Mouse (Mus musculus): Measurements from ENCODE around the gene Wbp11. TPM values are rescaled to one million over a fixed set of nuclear protein-coding genes. Genes with fewer than 3 reads are reported as not detected.

The Wbp11 gene
- polyA plus RNA-seq, 1 experiment from 2014 or later, result 107 TPM

DNA sequence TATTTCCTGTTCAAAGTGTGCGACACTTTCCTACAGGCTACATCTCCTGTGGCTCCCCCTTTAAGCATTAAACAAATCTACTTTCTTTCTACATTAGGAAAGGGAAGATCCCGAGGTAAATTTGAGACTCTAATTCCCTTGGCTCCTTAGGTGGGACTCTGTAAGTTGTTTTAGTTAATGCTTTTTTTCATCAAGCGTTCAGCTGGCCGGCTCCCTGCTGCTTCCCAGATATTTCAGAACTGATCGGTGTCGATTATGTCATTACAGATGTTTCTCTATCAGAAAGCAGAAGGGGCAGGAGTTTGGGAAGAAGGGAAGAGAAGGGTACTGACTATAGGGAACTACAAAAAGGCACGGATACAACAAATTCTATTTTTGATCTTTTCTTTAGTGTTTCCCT, 917 bp downstream of the Wbp11 start:
- ATAC-seq (ENCODE audit: low read depth), result no peak
- H3K4me2 ChIP-seq (ENCODE audit: low read depth, low read length), result peak overlapping the region; percentile 81
- peak overlapping the region; percentile 70 for H3K27ac ChIP-seq (ENCODE audit: low read length)
- H3K4me1 ChIP-seq (replicated peaks; ENCODE audit: control insufficient read depth, insufficient read depth, low read length), result peaks cover 5% of the 10 kb centered on the region; the same call in 1 of the 2 replicates
- H3K9me3 ChIP-seq (ENCODE audit: control insufficient read depth, low read length), result no peaks in the 10 kb centered on the region
- peak overlapping the region; percentile 100 for H3K9ac ChIP-seq (ENCODE audit: low read length)
- peak overlapping the region; percentile 100 for H3K4me3 ChIP-seq (ENCODE audit: low read length)
- WGBS, result 11% methylated on average over 7 of the region's 7 CpGs
- no peaks in the 10 kb centered on the region for H3K27me3 ChIP-seq (ENCODE audit: control insufficient read depth, insufficient read depth, low read depth, low read length)
- H3K36me3 ChIP-seq (ENCODE audit: control insufficient read depth, insufficient read depth, low read length), result peaks cover 20% of the 10 kb centered on the region

GRCm38 (mm10) chr6:136824987-136825386, 3.0 kb downstream of the Wbp11 start:
- H3K9me3 ChIP-seq (ENCODE audit: control insufficient read depth, low read length), result no peaks in the 10 kb centered on the region
- peaks cover 41% of the 10 kb centered on the region for H3K36me3 ChIP-seq (ENCODE audit: control insufficient read depth, insufficient read depth, low read length)
- no peaks in the 10 kb centered on the region for H3K27me3 ChIP-seq (ENCODE audit: control insufficient read depth, insufficient read depth, low read depth, low read length)
- H3K4me3 ChIP-seq (ENCODE audit: low read length), result no peak overlapping the region
- no peak for ATAC-seq (ENCODE audit: low read depth)
- WGBS, result 90% methylated on average over 8 of the region's 8 CpGs
- no peak overlapping the region for H3K27ac ChIP-seq (ENCODE audit: low read length)
- peaks cover 5% of the 10 kb centered on the region; the same call in 1 of the 2 replicates for H3K4me1 ChIP-seq (replicated peaks; ENCODE audit: control insufficient read depth, insufficient read depth, low read length)
- H3K4me2 ChIP-seq (ENCODE audit: low read depth, low read length), result no peak overlapping the region
- H3K9ac ChIP-seq (ENCODE audit: low read length), result no peak overlapping the region

GRCm38 (mm10) chr6:136821086-136821485, 6.9 kb downstream of the Wbp11 start:
- H3K9me3 ChIP-seq (ENCODE audit: control insufficient read depth, low read length), result no peaks in the 10 kb centered on the region
- no peak for ATAC-seq (ENCODE audit: low read depth)
- H3K4me2 ChIP-seq (ENCODE audit: low read depth, low read length), result no peak overlapping the region
- 93% methylated on average over 15 of the region's 18 CpGs for WGBS
- peaks cover 72% of the 10 kb centered on the region for H3K36me3 ChIP-seq (ENCODE audit: control insufficient read depth, insufficient read depth, low read length)
- H3K27me3 ChIP-seq (ENCODE audit: control insufficient read depth, insufficient read depth, low read depth, low read length), result no peaks in the 10 kb centered on the region
- no peak overlapping the region for H3K9ac ChIP-seq (ENCODE audit: low read length)
- no peak overlapping the region for H3K4me3 ChIP-seq (ENCODE audit: low read length)
- no peaks in the 10 kb centered on the region for H3K4me1 ChIP-seq (replicated peaks; ENCODE audit: control insufficient read depth, insufficient read depth, low read length)
- H3K27ac ChIP-seq (ENCODE audit: low read length), result no peak overlapping the region

- Histone ChIP-seq H3K27ac (ENCODE audit: low read length) (no peak overlapping the region), H3K9ac (ENCODE audit: low read length) (no peak overlapping the region), H3K27me3 (ENCODE audit: control insufficient read depth, insufficient read depth, low read depth, low read length) (no peaks in the 10 kb centered on the region), H3K4me2 (ENCODE audit: low read depth, low read length) (no peak overlapping the region), H3K4me1 (replicated peaks; ENCODE audit: control insufficient read depth, insufficient read depth, low read length) (no peaks in the 10 kb centered on the region), H3K4me3 (ENCODE audit: low read length) (no peak overlapping the region), H3K9me3 (ENCODE audit: control insufficient read depth, low read length) (no peaks in the 10 kb centered on the region), H3K36me3 (ENCODE audit: control insufficient read depth, insufficient read depth, low read length) (peaks cover 78% of the 10 kb centered on the region)
- 93% methylated on average over 21 of the region's 21 CpGs for WGBS
- no peak for ATAC-seq (ENCODE audit: low read depth)
Measured at GRCm38 (mm10) chr6:136820381-136820780, 7.7 kb downstream of the Wbp11 start.

GRCm38 (mm10) chr6:136817549-136817948, 10.5 kb downstream of the Wbp11 start:
- ATAC-seq (ENCODE audit: low read depth), result no peak
- Histone ChIP-seq H3K4me2 (ENCODE audit: low read depth, low read length) (no peak overlapping the region), H3K9ac (ENCODE audit: low read length) (no peak overlapping the region), H3K4me1 (replicated peaks; ENCODE audit: control insufficient read depth, insufficient read depth, low read length) (no peaks in the 10 kb centered on the region), H3K27ac (ENCODE audit: low read length) (no peak overlapping the region), H3K36me3 (ENCODE audit: control insufficient read depth, insufficient read depth, low read length) (peaks cover 81% of the 10 kb centered on the region), H3K4me3 (ENCODE audit: low read length) (no peak overlapping the region), H3K27me3 (ENCODE audit: control insufficient read depth, insufficient read depth, low read depth, low read length) (no peaks in the 10 kb centered on the region), H3K9me3 (ENCODE audit: control insufficient read depth, low read length) (no peaks in the 10 kb centered on the region)
- 93% methylated on average over 3 of the region's 3 CpGs for WGBS

DNA sequence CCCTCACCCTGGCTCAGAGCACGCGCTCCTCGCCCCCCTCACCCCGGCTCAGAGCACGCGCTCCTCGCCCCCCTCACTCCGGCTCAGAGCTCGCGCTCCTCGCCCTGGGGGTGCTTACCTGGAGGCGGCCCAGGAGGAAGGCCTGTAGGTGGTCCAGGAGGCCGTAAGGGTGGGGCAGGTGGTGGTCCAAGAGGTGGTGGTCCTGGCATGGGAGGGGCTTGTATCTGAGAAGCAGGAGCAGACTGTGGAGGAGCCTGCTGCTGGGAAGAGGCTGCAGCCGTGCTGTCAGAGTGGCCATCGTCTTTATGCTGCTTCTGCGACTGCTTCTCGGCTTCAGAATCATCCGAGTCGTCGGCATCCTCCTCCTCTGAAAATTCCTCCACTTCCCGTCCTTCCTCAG, 11.2 kb downstream of the Wbp11 start:
- H3K4me1 ChIP-seq (replicated peaks; ENCODE audit: control insufficient read depth, insufficient read depth, low read length), result no peaks in the 10 kb centered on the region
- H3K27ac ChIP-seq (ENCODE audit: low read length), result no peak overlapping the region
- H3K9me3 ChIP-seq (ENCODE audit: control insufficient read depth, low read length), result no peaks in the 10 kb centered on the region
- no peak overlapping the region for H3K9ac ChIP-seq (ENCODE audit: low read length)
- no peak overlapping the region for H3K4me2 ChIP-seq (ENCODE audit: low read depth, low read length)
- ATAC-seq (ENCODE audit: low read depth), result no peak
- no peaks in the 10 kb centered on the region for H3K27me3 ChIP-seq (ENCODE audit: control insufficient read depth, insufficient read depth, low read depth, low read length)
- H3K4me3 ChIP-seq (ENCODE audit: low read length), result no peak overlapping the region
- 89% methylated on average over 21 of the region's 21 CpGs for WGBS
- H3K36me3 ChIP-seq (ENCODE audit: control insufficient read depth, insufficient read depth, low read length), result peaks cover 77% of the 10 kb centered on the region

DNA sequence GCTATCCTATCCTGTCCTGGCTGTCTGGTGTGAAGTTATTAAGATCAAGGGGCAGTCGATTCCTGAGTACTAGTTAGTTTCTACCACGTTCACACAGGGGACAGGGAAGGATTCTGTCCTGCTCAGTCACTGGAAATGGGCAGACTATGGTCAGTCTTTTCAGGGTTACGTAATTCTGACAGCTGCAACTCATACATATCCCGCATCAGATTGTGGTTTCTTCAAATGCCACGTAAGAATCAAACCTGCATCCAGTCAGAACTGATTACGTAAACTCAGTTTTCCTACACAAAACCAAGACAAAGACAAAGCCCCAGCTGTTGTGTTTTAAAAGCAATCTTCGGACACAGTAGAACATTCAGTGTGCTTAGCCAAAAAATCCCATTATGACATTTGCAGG, 12.7 kb downstream of the Wbp11 start:
- no peak for ATAC-seq (ENCODE audit: low read depth)
- Histone ChIP-seq H3K9me3 (ENCODE audit: control insufficient read depth, low read length) (no peaks in the 10 kb centered on the region), H3K36me3 (ENCODE audit: control insufficient read depth, insufficient read depth, low read length) (peaks cover 64% of the 10 kb centered on the region), H3K27ac (ENCODE audit: low read length) (no peak overlapping the region), H3K4me1 (replicated peaks; ENCODE audit: control insufficient read depth, insufficient read depth, low read length) (no peaks in the 10 kb centered on the region), H3K9ac (ENCODE audit: low read length) (no peak overlapping the region), H3K4me2 (ENCODE audit: low read depth, low read length) (no peak overlapping the region), H3K4me3 (ENCODE audit: low read length) (no peak overlapping the region), H3K27me3 (ENCODE audit: control insufficient read depth, insufficient read depth, low read depth, low read length) (no peaks in the 10 kb centered on the region)
- WGBS, result 85% methylated on average over 7 of the region's 7 CpGs

GRCm38 (mm10) chr6:136813117-136813516, 14.9 kb downstream of the Wbp11 start:
- H3K36me3 ChIP-seq (ENCODE audit: control insufficient read depth, insufficient read depth, low read length), result peaks cover 46% of the 10 kb centered on the region
- no peak overlapping the region for H3K4me3 ChIP-seq (ENCODE audit: low read length)
- no peaks in the 10 kb centered on the region for H3K27me3 ChIP-seq (ENCODE audit: control insufficient read depth, insufficient read depth, low read depth, low read length)
- H3K9me3 ChIP-seq (ENCODE audit: control insufficient read depth, low read length), result no peaks in the 10 kb centered on the region
- 37% methylated on average over 4 of the region's 4 CpGs for WGBS
- no peak overlapping the region for H3K4me2 ChIP-seq (ENCODE audit: low read depth, low read length)
- no peak overlapping the region for H3K9ac ChIP-seq (ENCODE audit: low read length)
- H3K27ac ChIP-seq (ENCODE audit: low read length), result 0 out of 2 replicates have a peak overlapping the region, but pooled peaks have one; percentile 5
- peaks cover 3% of the 10 kb centered on the region; the same call in 1 of the 2 replicates for H3K4me1 ChIP-seq (replicated peaks; ENCODE audit: control insufficient read depth, insufficient read depth, low read length)
- ATAC-seq (ENCODE audit: low read depth), result no peak

DNA sequence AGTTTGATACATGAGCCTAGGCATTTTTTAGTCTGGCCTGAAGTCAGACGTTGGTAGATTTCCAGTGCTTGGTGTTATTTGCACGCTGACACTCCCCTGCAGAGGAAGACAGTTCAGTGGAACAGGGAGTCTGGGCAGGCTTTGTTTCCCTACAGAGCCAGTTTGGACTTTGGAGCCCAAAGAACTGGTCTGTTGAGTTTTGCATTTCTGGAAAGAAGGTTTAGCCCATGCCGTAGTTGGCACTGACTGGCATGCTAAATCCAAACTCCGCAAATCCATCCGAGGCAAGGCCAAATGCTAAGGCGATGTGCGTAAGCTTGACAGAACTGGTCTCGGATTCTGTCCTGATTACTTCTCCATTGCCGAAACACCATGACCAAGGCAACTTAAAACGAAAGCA, 16.8 kb downstream of the Wbp11 start:
- peaks cover 6% of the 10 kb centered on the region for H3K4me1 ChIP-seq (replicated peaks; ENCODE audit: control insufficient read depth, insufficient read depth, low read length)
- H3K9me3 ChIP-seq (ENCODE audit: control insufficient read depth, low read length), result no peaks in the 10 kb centered on the region
- H3K27ac ChIP-seq (ENCODE audit: low read length), result no peak overlapping the region
- H3K4me2 ChIP-seq (ENCODE audit: low read depth, low read length), result no peak overlapping the region
- no peak overlapping the region for H3K9ac ChIP-seq (ENCODE audit: low read length)
- peaks cover 30% of the 10 kb centered on the region for H3K36me3 ChIP-seq (ENCODE audit: control insufficient read depth, insufficient read depth, low read length)
- H3K4me3 ChIP-seq (ENCODE audit: low read length), result no peak overlapping the region
- no peaks in the 10 kb centered on the region for H3K27me3 ChIP-seq (ENCODE audit: control insufficient read depth, insufficient read depth, low read depth, low read length)
- 86% methylated on average over 10 of the region's 10 CpGs for WGBS
- no peak for ATAC-seq (ENCODE audit: low read depth)

- Histone ChIP-seq H3K27ac (ENCODE audit: low read length) (no peak overlapping the region), H3K4me2 (ENCODE audit: low read depth, low read length) (peak overlapping the region; percentile 95), H3K27me3 (ENCODE audit: control insufficient read depth, insufficient read depth, low read depth, low read length) (no peaks in the 10 kb centered on the region), H3K4me1 (replicated peaks; ENCODE audit: control insufficient read depth, insufficient read depth, low read length) (peaks cover 11% of the 10 kb centered on the region), H3K9ac (ENCODE audit: low read length) (peak overlapping the region; percentile 80; the same call in 1 of the 2 replicates), H3K36me3 (ENCODE audit: control insufficient read depth, insufficient read depth, low read length) (peaks cover 18% of the 10 kb centered on the region), H3K9me3 (ENCODE audit: control insufficient read depth, low read length) (no peaks in the 10 kb centered on the region), H3K4me3 (ENCODE audit: low read length) (peak overlapping the region; percentile 83)
- no peak for ATAC-seq (ENCODE audit: low read depth)
- WGBS, result 51% methylated on average over 13 of the region's 13 CpGs
Measured at GRCm38 (mm10) chr6:136809673-136810072, 18.4 kb downstream of the Wbp11 start.

All from lung, embryonic 16.5 days (tissue).